Mouse (Mus musculus): ENCODE results near the gene 3110082I17Rik. TPM values are rescaled to one million over a fixed set of nuclear protein-coding genes. Genes with fewer than 3 reads are reported as not detected.
A peak's percentile ranks its signal among the peaks of the same experiment; 100 is the strongest.

Gene 3110082I17Rik
- polyA plus RNA-seq, 1 experiment from 2014 or later = 26.2 TPM

GRCm38 (mm10) chr5:139332590-139333272 is 127.6 kb downstream of the 3110082I17Rik start:
- no peak overlapping the region for H3K4me2 ChIP-seq
- peaks cover 19% of the 10 kb centered on the region for H3K36me3 ChIP-seq
- peaks cover 15% of the 10 kb centered on the region for H3K4me1 ChIP-seq (replicated peaks)
- no peaks in the 10 kb centered on the region for H3K9me3 ChIP-seq (replicated peaks)
- H3K4me3 ChIP-seq (replicated peaks) = no peak overlapping the region
- 0 out of 2 replicates have a peak overlapping the region, but pooled peaks have one; percentile 13 for H3K9ac ChIP-seq
- no peaks in the 10 kb centered on the region for H3K27me3 ChIP-seq
- DNase-seq (no peak), ATAC-seq (ENCODE audit: low read depth) (peak; percentile 56)
- peak overlapping the region; percentile 59 for H3K27ac ChIP-seq
- WGBS (ENCODE audit: insufficient replicate concordance) = 70% methylated on average over 8 of the region's 8 CpGs

DNA sequence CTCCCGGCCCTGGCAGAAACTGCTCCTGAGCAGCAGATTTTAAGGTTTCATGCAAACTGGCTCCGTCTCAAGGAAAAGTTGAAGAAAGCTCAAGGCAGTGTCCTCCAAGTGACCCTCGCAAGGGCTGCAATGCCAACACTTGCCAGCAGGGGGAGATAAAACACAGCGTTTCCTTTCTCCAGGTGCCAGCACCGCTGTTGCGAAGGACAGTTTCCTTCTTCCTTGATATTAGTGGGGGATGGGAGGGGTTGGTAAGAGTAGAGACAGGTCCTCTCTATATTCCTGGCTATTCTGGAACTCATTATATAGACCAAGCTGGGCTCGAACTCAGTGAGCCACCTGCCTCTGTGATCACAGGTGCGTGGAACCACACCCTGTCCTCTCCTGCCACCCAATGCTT is 128.6 kb downstream of the 3110082I17Rik start:
- 18% methylated on average over 8 of the region's 8 CpGs for WGBS (ENCODE audit: insufficient replicate concordance)
- Histone ChIP-seq H3K27ac (no peak overlapping the region), H3K4me1 (replicated peaks) (peaks cover 24% of the 10 kb centered on the region), H3K9ac (0 out of 2 replicates have a peak overlapping the region, but pooled peaks have one; percentile 13), H3K36me3 (peaks cover 11% of the 10 kb centered on the region), H3K9me3 (replicated peaks) (no peaks in the 10 kb centered on the region), H3K4me2 (no peak overlapping the region), H3K4me3 (replicated peaks) (no peak overlapping the region), H3K27me3 (no peaks in the 10 kb centered on the region)
- peak; percentile 61 for DNase-seq
- ATAC-seq (ENCODE audit: low read depth) = no peak

GRCm38 (mm10) chr5:139330766-139331165 is 129.6 kb downstream of the 3110082I17Rik start:
- 67% methylated on average over 7 of the region's 7 CpGs for WGBS (ENCODE audit: insufficient replicate concordance)
- Histone ChIP-seq H3K4me2 (no peak overlapping the region), H3K4me3 (replicated peaks) (no peak overlapping the region), H3K27ac (no peak overlapping the region), H3K27me3 (peaks cover 6% of the 10 kb centered on the region; the same call in 1 of the 2 replicates), H3K9me3 (replicated peaks) (no peaks in the 10 kb centered on the region), H3K4me1 (replicated peaks) (peaks cover 31% of the 10 kb centered on the region), H3K9ac (no peak overlapping the region), H3K36me3 (peaks cover 3% of the 10 kb centered on the region; the same call in 1 of the 2 replicates)
- ATAC-seq (ENCODE audit: low read depth) (no peak), DNase-seq (no peak)

- Histone ChIP-seq H3K9ac (no peak overlapping the region), H3K4me2 (no peak overlapping the region), H3K36me3 (no peaks in the 10 kb centered on the region), H3K27ac (no peak overlapping the region; the same call in 1 of the 2 replicates), H3K4me1 (replicated peaks) (peaks cover 54% of the 10 kb centered on the region), H3K9me3 (replicated peaks) (no peaks in the 10 kb centered on the region), H3K4me3 (replicated peaks) (no peak overlapping the region), H3K27me3 (peaks cover 29% of the 10 kb centered on the region)
- WGBS (ENCODE audit: insufficient replicate concordance) = 18% methylated on average over 7 of the region's 7 CpGs
- no peak for ATAC-seq (ENCODE audit: low read depth)
- DNase-seq = no peak
Observed at GRCm38 (mm10) chr5:139327634-139328020, 132.7 kb downstream of the 3110082I17Rik start.

DNA sequence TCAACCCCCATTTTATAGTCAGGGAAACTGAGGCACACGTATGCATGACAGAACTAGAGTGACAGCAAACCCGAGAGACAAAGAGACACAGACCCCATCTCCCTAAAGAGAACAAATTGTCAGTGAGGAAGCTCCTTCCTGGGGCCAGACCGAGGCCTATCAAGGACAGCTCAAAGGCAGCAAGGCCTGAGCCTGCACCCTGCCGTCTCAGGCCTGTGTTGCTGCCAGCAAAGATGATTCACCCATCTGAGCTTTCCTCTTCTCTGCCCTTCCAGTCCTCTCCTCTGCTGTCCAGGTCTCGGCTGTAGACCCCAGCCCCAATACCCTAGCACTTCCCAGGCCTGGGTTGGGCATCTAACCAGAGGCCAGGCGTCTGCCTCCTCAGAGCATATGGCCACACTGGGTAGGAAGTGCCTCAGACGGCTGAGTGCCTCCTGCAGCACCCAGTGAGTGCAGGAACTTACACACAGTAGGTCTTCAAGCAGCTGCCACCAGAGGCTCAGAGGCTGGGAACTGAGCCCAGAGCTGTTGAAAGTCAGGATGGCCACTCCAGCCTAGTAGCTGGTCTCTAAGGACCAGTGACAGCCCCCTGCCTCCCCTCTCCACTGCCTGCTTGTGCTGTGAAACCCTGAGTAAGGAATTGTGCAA is 133.2 kb downstream of the 3110082I17Rik start:
- Histone ChIP-seq H3K4me1 (replicated peaks) (peaks cover 49% of the 10 kb centered on the region), H3K27ac (no peak overlapping the region; the same call in 1 of the 2 replicates), H3K27me3 (peaks cover 29% of the 10 kb centered on the region), H3K4me2 (no peak overlapping the region), H3K36me3 (no peaks in the 10 kb centered on the region), H3K9ac (no peak overlapping the region), H3K9me3 (replicated peaks) (no peaks in the 10 kb centered on the region), H3K4me3 (replicated peaks) (no peak overlapping the region)
- DNase-seq (no peak), ATAC-seq (ENCODE audit: low read depth) (no peak)
- 50% methylated on average over 7 of the region's 7 CpGs for WGBS (ENCODE audit: insufficient replicate concordance)

DNA sequence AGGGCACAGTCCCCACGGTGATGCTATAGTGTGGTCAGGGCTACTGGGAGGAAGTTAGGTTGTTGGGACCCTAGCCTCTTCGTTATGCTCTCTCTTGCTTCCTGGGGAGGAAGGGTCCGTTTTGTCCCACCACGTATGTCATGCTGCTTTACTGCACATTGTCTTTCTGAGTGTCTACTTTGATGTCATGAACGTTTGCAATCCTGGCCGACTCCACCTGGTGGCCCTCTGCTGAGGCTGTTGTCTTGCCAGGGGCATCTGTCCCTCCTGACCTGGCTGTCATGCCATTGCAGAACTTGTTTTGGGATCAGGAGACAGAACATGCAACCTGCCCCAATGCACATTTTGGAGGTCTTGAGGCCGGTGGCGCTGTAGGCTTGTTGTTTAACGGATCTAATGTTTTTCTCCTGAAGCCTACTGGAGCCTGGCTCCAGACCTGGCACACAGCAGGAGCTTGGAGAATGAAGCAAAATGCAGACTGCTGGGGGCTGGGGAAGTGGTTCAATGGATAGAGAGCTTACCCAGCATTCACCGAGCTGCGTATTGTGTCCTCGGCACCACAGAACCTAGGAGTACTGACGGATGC is 134.1 kb downstream of the 3110082I17Rik start:
- Histone ChIP-seq H3K4me3 (replicated peaks) (no peak overlapping the region), H3K27me3 (peaks cover 29% of the 10 kb centered on the region), H3K36me3 (no peaks in the 10 kb centered on the region), H3K4me2 (peak overlapping the region; percentile 96; the same call in 1 of the 2 replicates), H3K9ac (no peak overlapping the region), H3K27ac (no peak overlapping the region), H3K9me3 (replicated peaks) (no peaks in the 10 kb centered on the region), H3K4me1 (replicated peaks) (peaks cover 45% of the 10 kb centered on the region)
- DNase-seq (no peak), ATAC-seq (ENCODE audit: low read depth) (no peak)
- 47% methylated on average over 13 of the region's 13 CpGs for WGBS (ENCODE audit: insufficient replicate concordance)

DNA sequence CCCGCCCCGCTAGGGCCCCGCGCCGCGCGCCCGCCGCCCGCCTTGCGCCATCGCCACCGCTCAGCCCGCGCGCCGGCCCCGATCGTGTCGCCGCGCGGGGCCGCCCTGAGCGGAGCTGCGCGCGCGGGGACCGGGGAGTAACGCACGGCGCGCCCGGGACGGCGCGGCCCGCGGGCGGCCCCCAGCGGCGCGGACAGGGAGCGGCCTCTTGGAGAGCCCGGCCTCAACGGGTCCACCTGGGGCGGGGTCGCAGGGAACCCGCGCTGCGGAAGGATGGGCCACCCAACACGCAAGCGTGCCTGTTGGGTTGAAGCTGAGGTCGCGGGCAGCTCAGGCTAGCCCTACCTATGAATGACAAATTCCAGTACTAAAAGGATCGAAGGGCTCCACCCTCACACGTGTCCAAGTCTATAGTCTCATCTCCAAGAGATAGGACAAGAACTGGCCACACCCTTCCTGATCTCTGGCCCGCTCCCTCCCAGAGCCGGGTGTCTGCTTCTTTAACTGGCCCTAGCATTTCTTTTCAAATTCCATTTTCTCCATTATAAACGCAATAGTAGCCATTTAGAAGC is 134.8 kb downstream of the 3110082I17Rik start, which contains the start of gene Adap1:
Gene Adap1, minus strand, starts transcription at position 228 of the 572 bp plus-strand sequence.
- Histone ChIP-seq H3K9ac (peak within 1 kb of the TSS; percentile 77), H3K27ac (peak within 1 kb of the TSS; percentile 61), H3K4me1 (replicated peaks) (peaks cover 45% of the 10 kb centered on the region), H3K27me3 (peaks cover 29% of the 10 kb centered on the region), H3K9me3 (replicated peaks) (no peaks in the 10 kb centered on the region), H3K36me3 (no peaks in the 10 kb centered on the region), H3K4me2 (peak within 1 kb of the TSS; percentile 96), H3K4me3 (replicated peaks) (peak within 1 kb of the TSS; percentile 70)
- WGBS (ENCODE audit: insufficient replicate concordance) = under 1% methylated on average over 49 of the region's 61 CpGs
- peak; percentile 69 for ATAC-seq (ENCODE audit: low read depth)
- peak; percentile 47 for DNase-seq

DNA sequence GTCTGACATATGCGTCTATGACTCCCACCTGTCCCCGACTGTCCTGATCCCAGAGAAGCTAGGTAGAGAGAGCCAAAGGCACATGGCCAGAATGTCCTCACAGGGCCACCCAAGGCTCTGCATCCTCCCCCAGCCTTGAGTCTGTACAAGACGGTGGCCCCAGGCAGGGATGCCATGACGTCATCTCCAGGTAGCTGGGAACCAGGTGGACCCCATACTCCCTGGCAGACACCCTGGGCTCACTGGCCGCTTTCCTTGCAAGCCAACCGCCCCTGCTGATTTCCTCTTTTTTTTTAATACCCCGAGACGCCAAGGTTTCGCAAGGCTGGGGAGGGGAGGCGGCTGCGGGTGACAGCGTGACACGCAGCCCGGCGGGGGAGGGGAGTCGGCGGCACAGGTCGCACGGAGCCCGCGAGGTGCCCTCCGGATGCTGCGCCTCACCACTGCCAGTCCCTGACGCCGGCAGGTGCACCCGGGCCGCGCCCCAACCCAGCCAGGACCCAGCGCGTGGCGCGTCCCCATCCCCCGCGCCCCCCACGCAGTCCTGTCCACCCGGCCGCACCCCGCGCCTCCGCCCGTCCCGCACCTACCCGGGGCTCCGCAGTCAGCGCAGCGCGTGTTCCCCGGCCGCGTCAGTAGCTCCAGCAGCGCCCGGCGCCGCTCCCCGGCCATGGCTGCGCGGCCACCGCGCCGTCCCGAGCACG is 135.5 kb downstream of the 3110082I17Rik start:
- Histone ChIP-seq H3K4me3 (replicated peaks) (peak overlapping the region; percentile 70), H3K27ac (peak overlapping the region; percentile 61), H3K4me1 (replicated peaks) (peaks cover 45% of the 10 kb centered on the region), H3K27me3 (peaks cover 29% of the 10 kb centered on the region), H3K9ac (peak overlapping the region; percentile 77), H3K36me3 (no peaks in the 10 kb centered on the region), H3K9me3 (replicated peaks) (no peaks in the 10 kb centered on the region), H3K4me2 (peak overlapping the region; percentile 96)
- ATAC-seq (ENCODE audit: low read depth) (peak; percentile 24), DNase-seq (no peak)
- 1% methylated on average over 54 of the region's 62 CpGs for WGBS (ENCODE audit: insufficient replicate concordance)

DNA sequence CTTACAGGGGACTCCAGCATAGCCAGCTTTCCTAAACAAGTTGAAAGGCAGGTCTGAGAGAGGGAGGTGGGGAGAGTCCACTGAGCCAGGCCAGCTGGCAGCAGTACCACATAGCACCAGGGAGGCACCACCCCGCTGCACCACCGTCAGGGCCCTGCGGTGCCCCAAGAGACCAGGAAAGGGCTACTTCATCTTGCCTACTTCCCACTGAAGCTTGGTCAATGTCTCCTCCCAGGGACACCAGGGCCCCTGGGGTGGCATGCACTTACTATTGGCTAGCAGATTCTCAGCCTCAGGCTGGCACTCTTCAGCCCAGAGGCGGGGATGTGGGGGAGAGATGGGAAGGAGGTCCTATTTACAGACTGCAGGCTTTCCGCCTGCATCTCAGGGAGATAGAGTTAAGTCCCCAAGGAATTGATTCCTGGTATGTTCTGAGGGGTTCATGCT is 136.3 kb downstream of the 3110082I17Rik start:
- Histone ChIP-seq H3K4me1 (replicated peaks) (peaks cover 45% of the 10 kb centered on the region), H3K9me3 (replicated peaks) (no peaks in the 10 kb centered on the region), H3K27ac (peak overlapping the region; percentile 29; the same call in 1 of the 2 replicates), H3K9ac (peak overlapping the region; percentile 77), H3K27me3 (peaks cover 29% of the 10 kb centered on the region), H3K4me2 (peak overlapping the region; percentile 96), H3K36me3 (no peaks in the 10 kb centered on the region), H3K4me3 (replicated peaks) (peak overlapping the region; percentile 70; the same call in 1 of the 2 replicates)
- 60% methylated on average over 5 of the region's 5 CpGs for WGBS (ENCODE audit: insufficient replicate concordance)
- DNase-seq (no peak), ATAC-seq (ENCODE audit: low read depth) (no peak)

DNA sequence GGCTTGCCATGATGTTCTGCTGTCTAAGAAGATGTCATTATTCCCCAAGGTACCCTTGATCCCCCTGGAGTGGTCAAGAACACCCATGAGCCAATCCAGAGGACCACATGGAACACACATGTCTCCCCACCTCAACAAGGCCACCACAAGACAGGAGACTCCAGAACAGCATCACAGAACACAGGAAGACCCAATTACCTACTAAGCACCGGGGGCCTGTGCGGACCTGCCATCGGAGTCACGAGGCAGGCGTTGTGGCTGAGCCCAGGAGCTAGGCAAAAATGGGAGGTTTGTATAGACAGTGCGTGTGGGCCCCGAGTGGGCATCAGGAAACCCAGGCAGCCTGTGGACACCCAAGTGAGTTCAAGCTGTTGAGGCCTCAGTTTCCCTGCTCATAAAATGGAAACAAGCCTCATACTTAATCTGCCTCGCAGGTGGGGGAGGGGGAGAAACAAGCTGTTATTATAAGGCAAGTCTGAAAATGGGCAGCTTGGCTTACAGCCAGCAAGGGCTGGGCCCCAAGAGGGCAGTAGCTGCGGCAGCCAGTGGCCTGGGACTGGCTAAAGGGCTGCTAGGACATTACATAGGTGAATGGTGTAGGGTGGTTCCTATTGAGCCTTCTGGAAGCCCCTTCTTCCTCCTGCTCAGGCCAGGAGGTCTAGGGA is 136.9 kb downstream of the 3110082I17Rik start:
- WGBS (ENCODE audit: insufficient replicate concordance) = 72% methylated on average over 9 of the region's 9 CpGs
- peaks cover 47% of the 10 kb centered on the region for H3K4me1 ChIP-seq (replicated peaks)
- H3K27me3 ChIP-seq = peaks cover 29% of the 10 kb centered on the region
- ATAC-seq (ENCODE audit: low read depth) = no peak
- no peaks in the 10 kb centered on the region for H3K36me3 ChIP-seq
- H3K9ac ChIP-seq = peak overlapping the region; percentile 77; the same call in 1 of the 2 replicates
- peak overlapping the region; percentile 96 for H3K4me2 ChIP-seq
- H3K27ac ChIP-seq = 0 out of 2 replicates have a peak overlapping the region, but pooled peaks have one; percentile 29
- H3K4me3 ChIP-seq (replicated peaks) = 0 out of 2 replicates have a peak overlapping the region, but pooled peaks have one; percentile 70
- no peak for DNase-seq
- H3K9me3 ChIP-seq (replicated peaks) = no peaks in the 10 kb centered on the region

Measured in liver, embryonic 13.5 days (tissue).